Mouse (Mus musculus) left cerebral cortex, adult 18-20 months (tissue): ENCODE measurements around the gene Syt17. TPM values are rescaled to one million over a fixed set of nuclear protein-coding genes. Genes with fewer than 3 reads are reported as not detected.

Experiments used
- DNase-seq, 2 experiments: peaks; one replicate each; pipeline ENCODE4 v3.0.0; 2021 to 2022; ENCODE audit warnings: low spot score in 2 of 2, mixed read lengths in 1 of 2
- total RNA-seq, 2 experiments: library from RNA; stranded (reverse); gene quantifications; 2 replicates each; pipeline ENCODE4 v1.2.3; 2021

Gene Syt17
- total RNA-seq, 2 experiments from 2014 or later: 57.4 to 57.5 TPM

GRCm38 (mm10) chr7:118464432-118464831 is 16.4 kb upstream of the Syt17 start:
- DNase-seq: no peak

GRCm38 (mm10) chr7:118462818-118463762 is 15.1 kb upstream of the Syt17 start:
- no peak for DNase-seq

GRCm38 (mm10) chr7:118461400-118462136 is 13.5 kb upstream of the Syt17 start:
- DNase-seq: no peak

GRCm38 (mm10) chr7:118453722-118454121 is 5.7 kb upstream of the Syt17 start:
- DNase-seq: no peak

GRCm38 (mm10) chr7:118452940-118453339 is 4.9 kb upstream of the Syt17 start:
- DNase-seq: no peak

- DNase-seq: peak in 1 of 2 experiments; percentile 37
These were observed 510 bp downstream of the Syt17 start for GRCm38 (mm10) chr7:118447291-118448133.

- no peak for DNase-seq
These were observed 4.0 kb downstream of the Syt17 start for GRCm38 (mm10) chr7:118443895-118444485.

GRCm38 (mm10) chr7:118443371-118443770 is 4.7 kb downstream of the Syt17 start:
- DNase-seq: peak; percentile 25 to 57

- DNase-seq: peak in 1 of 2 experiments; percentile 27
These were observed 6.5 kb downstream of the Syt17 start for GRCm38 (mm10) chr7:118441535-118441934.

GRCm38 (mm10) chr7:118437101-118437802 is 10.8 kb downstream of the Syt17 start:
- peak in 1 of 2 experiments; percentile 37 for DNase-seq

GRCm38 (mm10) chr7:118428937-118429336 is 19.1 kb downstream of the Syt17 start:
- peak; percentile 70 to 82 for DNase-seq

- DNase-seq: no peak
These were observed 28.4 kb downstream of the Syt17 start for GRCm38 (mm10) chr7:118419491-118420180.

GRCm38 (mm10) chr7:118414183-118414582 is 33.8 kb downstream of the Syt17 start:
- DNase-seq: no peak

GRCm38 (mm10) chr7:118411877-118412276 is 36.1 kb downstream of the Syt17 start:
- no peak for DNase-seq

- no peak for DNase-seq
These were observed 38.6 kb downstream of the Syt17 start for GRCm38 (mm10) chr7:118409421-118409820.

GRCm38 (mm10) chr7:118405251-118405650 is 42.8 kb downstream of the Syt17 start:
- DNase-seq: no peak

- DNase-seq: no peak
These were observed 45.4 kb downstream of the Syt17 start for GRCm38 (mm10) chr7:118402576-118403022.

GRCm38 (mm10) chr7:118401949-118402348 is 46.1 kb downstream of the Syt17 start:
- no peak for DNase-seq

GRCm38 (mm10) chr7:118399764-118400163 is 48.3 kb downstream of the Syt17 start:
- DNase-seq: peak; percentile 80 to 88
